Mouse (Mus musculus): Measurements from ENCODE around the gene Rybp.

Rybp gene

GRCm38 (mm10) chr6:100188883-100189743, 98.2 kb downstream of the Rybp start:
- no peak for DNase-seq (ENCODE audit: low spot score)

- no peak for DNase-seq (ENCODE audit: low spot score)
Observed at GRCm38 (mm10) chr6:100187821-100188220, 99.5 kb downstream of the Rybp start.

GRCm38 (mm10) chr6:100186789-100187188, 100.5 kb downstream of the Rybp start:
- no peak for DNase-seq (ENCODE audit: low spot score)

- no peak for DNase-seq (ENCODE audit: low spot score)
Observed at GRCm38 (mm10) chr6:100185524-100185923, 101.8 kb downstream of the Rybp start.

GRCm38 (mm10) chr6:100183344-100183743, 103.9 kb downstream of the Rybp start:
- DNase-seq (ENCODE audit: low spot score), result no peak

GRCm38 (mm10) chr6:100180883-100181262, 106.4 kb downstream of the Rybp start:
- no peak for DNase-seq (ENCODE audit: low spot score)

GRCm38 (mm10) chr6:100180213-100180882, 106.9 kb downstream of the Rybp start:
- no peak for DNase-seq (ENCODE audit: low spot score)

- no peak for DNase-seq (ENCODE audit: low spot score)
Observed at GRCm38 (mm10) chr6:100178830-100179229, 108.5 kb downstream of the Rybp start.

All from T-cell, adult 2 months (primary cell).